Mouse (Mus musculus) gastrocnemius, postnatal 10 days (tissue): Measurements from ENCODE around the gene Gstm2. TPM values are rescaled to one million over a fixed set of nuclear protein-coding genes. Genes with fewer than 3 reads are reported as not detected.

Experiments used
- DNase-seq: peaks from one replicate; pipeline ENCODE4 v3.0.0; 2021; ENCODE audit warnings: mixed read lengths
- total RNA-seq, 2 experiments: library from RNA; stranded (reverse); gene quantifications; 2 replicates each; pipeline ENCODE4 v1.2.3; 2021

The Gstm2 gene
- total RNA-seq, 2 experiments from 2014 or later, result 33.3 to 39.0 TPM

GRCm38 (mm10) chr3:107941261-107941660, 45.0 kb downstream of the Gstm2 start:
- DNase-seq, result no peak

- DNase-seq, result no peak
Observed at GRCm38 (mm10) chr3:107940524-107940923, 45.7 kb downstream of the Gstm2 start.

GRCm38 (mm10) chr3:107939830-107940229, 46.4 kb downstream of the Gstm2 start:
- DNase-seq, result no peak

GRCm38 (mm10) chr3:107939403-107939802, 46.9 kb downstream of the Gstm2 start:
- DNase-seq, result peak; percentile 68

GRCm38 (mm10) chr3:107935888-107936287, 50.4 kb downstream of the Gstm2 start:
- no peak for DNase-seq

- DNase-seq, result no peak
Observed at GRCm38 (mm10) chr3:107935268-107935667, 51.0 kb downstream of the Gstm2 start.

- DNase-seq, result no peak
Observed at GRCm38 (mm10) chr3:107932128-107932527, 54.1 kb downstream of the Gstm2 start.

Other genes starting within 250 kb of the Gstm2 start
- 10 to 100 TPM; 14.2 to 21.4 TPM for gene Csf1, start 226.0 kb downstream of the Gstm2 start, total RNA-seq
- gene Eps8l3, start 109.2 kb downstream of the Gstm2 start, total RNA-seq, result not detected
- 10 to 100 TPM; 51.5 to 56.1 TPM for gene Gstm5, start 90.6 kb downstream of the Gstm2 start, total RNA-seq
- 10 to 100 TPM in 1 of 2 experiments, 1 to 10 TPM in 1; 8.6 to 11.2 TPM for gene Gstm7, start 54.6 kb downstream of the Gstm2 start, total RNA-seq
- gene Gstm6, start 42.7 kb downstream of the Gstm2 start, total RNA-seq, result 1 to 10 TPM in 1 of 2 experiments, under 1 TPM in 1; 0.84 to 1.0 TPM
- not detected for gene Gstm3, start 17.2 kb downstream of the Gstm2 start, total RNA-seq
- gene Gstm1, start 31.5 kb upstream of the Gstm2 start, total RNA-seq, result 10 to 100 TPM; 61.3 to 67.2 TPM
- gene Gstm4, start 58.4 kb upstream of the Gstm2 start, total RNA-seq, result 10 to 100 TPM in 1 of 2 experiments, 1 to 10 TPM in 1; 9.8 to 10.4 TPM
- gene Ampd2, start 100.2 kb upstream of the Gstm2 start, total RNA-seq, result 10 to 100 TPM in 1 of 2 experiments, 1 to 10 TPM in 1; 9.5 to 15.0 TPM
- under 1 TPM in 1 of 2 experiments, not detected in 1; 0.54 TPM for gene Gnat2, start 106.3 kb upstream of the Gstm2 start, total RNA-seq
- 10 to 100 TPM; 28.2 to 33.2 TPM for gene Gnai3, start 159.7 kb upstream of the Gstm2 start, total RNA-seq
- gene Gpr61, start 168.4 kb upstream of the Gstm2 start, total RNA-seq, result under 1 TPM; 0.14 to 0.27 TPM
- 10 to 100 TPM; 30.7 to 31.6 TPM for gene Amigo1, start 199.9 kb upstream of the Gstm2 start, total RNA-seq
- 1 to 10 TPM; 3.5 to 4.2 TPM for gene Cyb561d1, start 214.8 kb upstream of the Gstm2 start, total RNA-seq
- gene Atxn7l2, start 224.5 kb upstream of the Gstm2 start, total RNA-seq, result 10 to 100 TPM; 13.2 to 18.4 TPM
- gene Sypl2, start 240.2 kb upstream of the Gstm2 start, total RNA-seq, result 1,000 to 10,000 TPM in 1 of 2 experiments, 100 to 1,000 TPM in 1; 890 to 1,000 TPM